Mouse (Mus musculus) liver, embryonic 13.5 days (tissue): Measurements from ENCODE around the gene Hcst. TPM values are rescaled to one million over a fixed set of nuclear protein-coding genes. Genes with fewer than 3 reads are reported as not detected.

Experiments used
- ATAC-seq: fragments of 200-750 bp; cut with Nextera tagmentation; 2 replicates; pipeline ENCODE4 v1.8.0; 2017; ENCODE audit warnings: low read depth, mild to moderate bottlenecking, moderate number of reproducible peaks, moderate library complexity
- DNase-seq: peaks from one replicate; pipeline ENCODE4 v3.0.0; 2022
- H3K27ac ChIP-seq: fragments of 300-500 bp; sonication (generic); 2 replicates; pipeline ENCODE4 v1.5.1; 2015; ENCODE audit warnings: moderate library complexity, mild to moderate bottlenecking, inconsistent platforms
- H3K27me3 ChIP-seq: fragments of 300-500 bp; sonication (generic); 2 replicates; pipeline ENCODE4 v1.6.1; 2015; ENCODE audit warnings: mild to moderate bottlenecking, inconsistent platforms
- H3K36me3 ChIP-seq: fragments of 300-500 bp; sonication (generic); 2 replicates; pipeline ENCODE4 v1.6.1; 2015; ENCODE audit warnings: mild to moderate bottlenecking, inconsistent platforms
- H3K4me1 ChIP-seq: fragments of 300-500 bp; sonication (generic); replicated peaks from 2 replicates; pipeline ENCODE4 v1.6.1; 2015; ENCODE audit warnings: inconsistent platforms
- H3K4me2 ChIP-seq: fragments of 300-500 bp; sonication (generic); 2 replicates; pipeline ENCODE4 v1.6.1; 2015; ENCODE audit warnings: inconsistent platforms, mild to moderate bottlenecking, moderate library complexity
- H3K4me3 ChIP-seq: fragments of 300-500 bp; sonication (generic); replicated peaks from 2 replicates; pipeline ENCODE4 v1.5.1; 2015; ENCODE audit warnings: mild to moderate bottlenecking, inconsistent platforms
- H3K9ac ChIP-seq: fragments of 300-500 bp; sonication (generic); 2 replicates; pipeline ENCODE4 v1.6.1; 2015; ENCODE audit warnings: mild to moderate bottlenecking, inconsistent platforms
- H3K9me3 ChIP-seq: fragments of 300-500 bp; sonication (generic); replicated peaks from 2 replicates; pipeline ENCODE4 v1.6.1; 2016; ENCODE audit warnings: inconsistent platforms
- WGBS: fragments of 180-500 bp; shearing (Covaris S2); methylation state at CpG from one replicate; pipeline ENCODE4 v1.1.7; 2015; ENCODE audit not compliant: insufficient replicate concordance; 5-methylcytosine and 5-hydroxymethylcytosine counted together
- polyA plus RNA-seq: library from polyadenylated mRNA; unstranded; fragments of >200 nt; fragmentation: Nextera tagmentation; extraction: Ambion mirVana; gene quantifications from 2 replicates; pipeline ENCODE4 v1.2.1, GENCODE M21; 2015

The Hcst gene
- polyA plus RNA-seq, 1 experiment from 2014 or later, result 4.0 TPM

DNA sequence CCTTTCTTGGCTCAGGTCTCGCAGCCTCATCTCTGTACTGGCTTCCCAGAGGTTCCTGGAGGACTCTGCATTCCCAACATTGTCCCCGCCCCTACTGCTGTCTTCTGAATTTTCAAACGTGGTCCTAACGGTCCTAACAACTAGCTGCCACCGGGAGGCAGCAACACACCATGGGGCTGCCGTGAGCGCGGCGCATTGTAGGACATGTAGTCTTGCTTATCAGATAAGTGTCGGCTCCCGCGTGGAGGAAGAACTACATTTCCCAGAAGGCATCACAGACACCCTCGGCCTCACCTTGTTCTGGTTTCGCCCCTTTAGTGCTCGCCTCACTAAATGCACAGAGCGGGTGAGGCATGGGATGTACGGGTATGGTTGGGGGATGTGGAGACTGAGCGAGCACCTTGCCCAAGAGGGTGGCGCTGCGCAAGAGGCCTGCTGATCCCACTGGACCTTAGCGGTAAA, 46.1 kb downstream of the Hcst start:
- Histone ChIP-seq H3K9me3 (no peaks in the 10 kb centered on the region), H3K36me3 (no peaks in the 10 kb centered on the region), H3K4me3 (peak overlapping the region; percentile 55), H3K4me1 (peaks cover 7% of the 10 kb centered on the region; the same call in 1 of the 2 replicates), H3K27me3 (no peaks in the 10 kb centered on the region), H3K9ac (peak overlapping the region; percentile 41; the same call in 1 of the 2 replicates), H3K27ac (no peak overlapping the region), H3K4me2 (peak overlapping the region; percentile 67)
- WGBS, result under 1% methylated on average over 21 of the region's 21 CpGs
- peak; percentile 81 for DNase-seq
- ATAC-seq, result peak; percentile 99

Other genes starting within 250 kb of the Hcst start
- 4.2 and 4.8 TPM in 2 replicates for gene Cox7a1, start 235.7 kb downstream of the Hcst start, polyA plus RNA-seq
- gene Capns1, start 221.0 kb downstream of the Hcst start, polyA plus RNA-seq, result 39.0 and 40.8 TPM in 2 replicates
- 67.1 and 70.0 TPM in 2 replicates for gene Polr2i, start 187.9 kb downstream of the Hcst start, polyA plus RNA-seq
- gene Tbcb, start 187.6 kb downstream of the Hcst start, polyA plus RNA-seq, result 62.1 and 63.7 TPM in 2 replicates
- not detected in 2 replicates for gene Ovol3, start 184.1 kb downstream of the Hcst start, polyA plus RNA-seq
- gene Thap8, start 139.8 kb downstream of the Hcst start, polyA plus RNA-seq, result 0.13 TPM in 1 of 2 replicates, not detected in the other
- gene Wdr62, start 139.4 kb downstream of the Hcst start, polyA plus RNA-seq, result 7.0 and 8.1 TPM in 2 replicates
- gene Clip3, start 128.1 kb downstream of the Hcst start, polyA plus RNA-seq, result 1.4 and 1.7 TPM in 2 replicates
- 17.2 and 18.9 TPM in 2 replicates for gene Alkbh6, start 111.1 kb downstream of the Hcst start, polyA plus RNA-seq
- 6.1 and 8.8 TPM in 2 replicates for gene Syne4, start 105.0 kb downstream of the Hcst start, polyA plus RNA-seq
- 1.3 and 1.8 TPM in 2 replicates for gene E130208F15Rik, start 98.1 kb downstream of the Hcst start, polyA plus RNA-seq
- 6.4 and 6.6 TPM in 2 replicates for gene Sdhaf1, start 96.0 kb downstream of the Hcst start, polyA plus RNA-seq
- gene Lrfn3, start 57.1 kb downstream of the Hcst start, polyA plus RNA-seq, result 1.4 and 1.5 TPM in 2 replicates
- gene Tyrobp, start 6.1 kb downstream of the Hcst start, polyA plus RNA-seq, result 65.8 and 80.0 TPM in 2 replicates
- gene Nfkbid, start 1.9 kb upstream of the Hcst start, polyA plus RNA-seq, result 1.2 TPM in 2 replicates
- 4.6 and 4.7 TPM in 2 replicates for gene Aplp1, start 25.7 kb upstream of the Hcst start, polyA plus RNA-seq
- gene Kirrel2, start 37.8 kb upstream of the Hcst start, polyA plus RNA-seq, result 0.16 and 0.20 TPM in 2 replicates
- gene Nphs1, start 38.5 kb upstream of the Hcst start, polyA plus RNA-seq, result 0.13 and 0.17 TPM in 2 replicates
- 28.1 and 28.6 TPM in 2 replicates for gene Prodh2, start 73.8 kb upstream of the Hcst start, polyA plus RNA-seq
- gene Arhgap33, start 115.2 kb upstream of the Hcst start, polyA plus RNA-seq, result 2.0 and 2.3 TPM in 2 replicates
- 4.4 and 4.6 TPM in 2 replicates for gene Hspb6, start 132.3 kb upstream of the Hcst start, polyA plus RNA-seq
- gene Proser3, start 132.4 kb upstream of the Hcst start, polyA plus RNA-seq, result 1.8 and 2.3 TPM in 2 replicates
- gene Lin37, start 140.0 kb upstream of the Hcst start, polyA plus RNA-seq, result 25.3 and 31.9 TPM in 2 replicates
- 49.4 TPM in 2 replicates for gene U2af1l4, start 143.4 kb upstream of the Hcst start, polyA plus RNA-seq
- gene Gm49396, start 143.5 kb upstream of the Hcst start, polyA plus RNA-seq, result 3.4 and 3.8 TPM in 2 replicates
- gene Psenen, start 143.8 kb upstream of the Hcst start, polyA plus RNA-seq, result 80.1 and 81.3 TPM in 2 replicates
- gene Igflr1, start 145.6 kb upstream of the Hcst start, polyA plus RNA-seq, result 1.6 and 2.1 TPM in 2 replicates
- 2.8 and 3.8 TPM in 2 replicates for gene Kmt2b, start 168.9 kb upstream of the Hcst start, polyA plus RNA-seq
- 0.09 and 0.20 TPM in 2 replicates for gene Zbtb32, start 179.1 kb upstream of the Hcst start, polyA plus RNA-seq
- 0.09 and 0.50 TPM in 2 replicates for gene Upk1a, start 193.0 kb upstream of the Hcst start, polyA plus RNA-seq
- gene Cox6b1, start 206.3 kb upstream of the Hcst start, polyA plus RNA-seq, result 690 and 705 TPM in 2 replicates
- 0.09 TPM in 1 of 2 replicates, not detected in the other for gene Etv2, start 216.0 kb upstream of the Hcst start, polyA plus RNA-seq
- gene Rbm42, start 230.5 kb upstream of the Hcst start, polyA plus RNA-seq, result 58.0 and 59.4 TPM in 2 replicates
- gene Haus5, start 245.1 kb upstream of the Hcst start, polyA plus RNA-seq, result 38.2 and 38.7 TPM in 2 replicates